Mouse (Mus musculus): ENCODE data around the gene Kyat1. TPM values are rescaled to one million over a fixed set of nuclear protein-coding genes. Genes with fewer than 3 reads are reported as not detected.

Gene Kyat1
- polyA plus RNA-seq, 1 experiment from 2014 or later, result 26.9 TPM

DNA sequence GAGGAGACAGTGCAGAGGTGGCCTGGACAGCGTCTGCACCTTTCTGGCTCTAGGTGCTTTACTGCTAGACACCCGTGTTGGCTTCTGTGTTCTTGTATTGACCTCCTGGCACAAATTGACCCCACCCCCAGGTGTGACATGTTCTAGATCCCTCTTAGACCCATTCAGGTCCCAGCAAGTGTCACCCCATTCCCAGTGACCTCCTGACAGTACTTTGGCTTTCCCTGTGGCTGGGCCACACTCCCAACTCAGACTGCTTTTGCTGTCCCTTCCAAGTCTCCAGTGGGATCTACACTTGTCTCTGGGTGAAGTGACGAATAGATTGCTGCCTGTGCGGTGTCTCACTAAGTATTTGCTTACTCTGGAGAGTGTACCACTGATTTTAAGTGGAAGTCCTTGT, 1.8 kb upstream of the Kyat1 start:
- WGBS, result 73% methylated on average over 4 of the region's 4 CpGs
- Histone ChIP-seq H3K4me1 (ENCODE audit: control insufficient read depth, insufficient read depth, low read length) (peaks cover 16% of the 10 kb centered on the region), H3K9ac (ENCODE audit: low read length) (no peak overlapping the region), H3K27ac (ENCODE audit: low read length) (no peak overlapping the region), H3K27me3 (ENCODE audit: control insufficient read depth, insufficient read depth, low read length) (no peaks in the 10 kb centered on the region), H3K4me2 (ENCODE audit: low read depth, low read length) (no peak overlapping the region), H3K36me3 (ENCODE audit: control insufficient read depth, insufficient read depth) (no peaks in the 10 kb centered on the region), H3K4me3 (ENCODE audit: low read length) (no peak overlapping the region), H3K9me3 (replicated peaks; ENCODE audit: control insufficient read depth, low read length) (no peaks in the 10 kb centered on the region)
- ATAC-seq (replicated peaks; ENCODE audit: extremely low read depth, insufficient read depth, low FRiP score), result no peak

- ATAC-seq (replicated peaks; ENCODE audit: extremely low read depth, insufficient read depth, low FRiP score), result peak; percentile 41
- peak overlapping the region; percentile 90 for H3K4me2 ChIP-seq (ENCODE audit: low read depth, low read length)
- H3K9ac ChIP-seq (ENCODE audit: low read length), result peak overlapping the region; percentile 81
- no peaks in the 10 kb centered on the region for H3K9me3 ChIP-seq (replicated peaks; ENCODE audit: control insufficient read depth, low read length)
- H3K36me3 ChIP-seq (ENCODE audit: control insufficient read depth, insufficient read depth), result no peaks in the 10 kb centered on the region
- H3K4me1 ChIP-seq (ENCODE audit: control insufficient read depth, insufficient read depth, low read length), result peaks cover 23% of the 10 kb centered on the region
- peak overlapping the region; percentile 91 for H3K27ac ChIP-seq (ENCODE audit: low read length)
- no peaks in the 10 kb centered on the region for H3K27me3 ChIP-seq (ENCODE audit: control insufficient read depth, insufficient read depth, low read length)
- WGBS, result under 1% methylated on average over 13 of the region's 13 CpGs
- H3K4me3 ChIP-seq (ENCODE audit: low read length), result peak overlapping the region; percentile 79
Measured at GRCm38 (mm10) chr2:30205255-30205628, 405 bp downstream of the Kyat1 start.

DNA sequence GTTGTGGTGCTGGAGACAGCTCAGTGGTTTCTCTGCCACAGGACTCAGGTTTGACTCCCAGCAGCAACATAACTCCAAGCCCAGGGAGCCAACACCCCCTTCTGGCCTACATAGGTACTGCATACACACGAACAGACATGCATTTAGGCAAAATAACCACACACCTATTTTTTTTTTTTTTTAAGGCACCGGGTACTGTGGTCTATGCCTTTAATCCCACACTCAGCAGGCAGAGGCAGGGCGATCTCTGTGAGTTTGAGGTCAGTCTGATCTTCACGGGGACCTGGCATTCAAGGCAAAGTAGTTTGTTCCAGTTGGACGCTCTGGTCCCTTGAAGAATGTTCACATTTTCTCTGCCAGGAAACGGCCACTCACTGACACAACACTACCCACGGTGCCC, 2.2 kb downstream of the Kyat1 start:
- Histone ChIP-seq H3K9me3 (replicated peaks; ENCODE audit: control insufficient read depth, low read length) (no peaks in the 10 kb centered on the region), H3K9ac (ENCODE audit: low read length) (no peak overlapping the region), H3K4me2 (ENCODE audit: low read depth, low read length) (no peak overlapping the region), H3K27ac (ENCODE audit: low read length) (no peak overlapping the region), H3K27me3 (ENCODE audit: control insufficient read depth, insufficient read depth, low read length) (no peaks in the 10 kb centered on the region), H3K36me3 (ENCODE audit: control insufficient read depth, insufficient read depth) (no peaks in the 10 kb centered on the region), H3K4me3 (ENCODE audit: low read length) (no peak overlapping the region), H3K4me1 (ENCODE audit: control insufficient read depth, insufficient read depth, low read length) (peaks cover 28% of the 10 kb centered on the region)
- WGBS, result 75% methylated on average over 7 of the region's 7 CpGs
- ATAC-seq (replicated peaks; ENCODE audit: extremely low read depth, insufficient read depth, low FRiP score), result no peak

GRCm38 (mm10) chr2:30200388-30200925, 5.2 kb downstream of the Kyat1 start:
- 37% methylated on average over 5 of the region's 5 CpGs for WGBS
- no peak overlapping the region for H3K9ac ChIP-seq (ENCODE audit: low read length)
- H3K4me1 ChIP-seq (ENCODE audit: control insufficient read depth, insufficient read depth, low read length), result peaks cover 24% of the 10 kb centered on the region
- no peak overlapping the region for H3K4me3 ChIP-seq (ENCODE audit: low read length)
- no peaks in the 10 kb centered on the region for H3K9me3 ChIP-seq (replicated peaks; ENCODE audit: control insufficient read depth, low read length)
- no peaks in the 10 kb centered on the region for H3K27me3 ChIP-seq (ENCODE audit: control insufficient read depth, insufficient read depth, low read length)
- H3K36me3 ChIP-seq (ENCODE audit: control insufficient read depth, insufficient read depth), result no peaks in the 10 kb centered on the region
- ATAC-seq (replicated peaks; ENCODE audit: extremely low read depth, insufficient read depth, low FRiP score), result no peak
- 0 out of 2 replicates have a peak overlapping the region, but pooled peaks have one; percentile 20 for H3K27ac ChIP-seq (ENCODE audit: low read length)
- 0 out of 2 replicates have a peak overlapping the region, but pooled peaks have one; percentile 13 for H3K4me2 ChIP-seq (ENCODE audit: low read depth, low read length)

DNA sequence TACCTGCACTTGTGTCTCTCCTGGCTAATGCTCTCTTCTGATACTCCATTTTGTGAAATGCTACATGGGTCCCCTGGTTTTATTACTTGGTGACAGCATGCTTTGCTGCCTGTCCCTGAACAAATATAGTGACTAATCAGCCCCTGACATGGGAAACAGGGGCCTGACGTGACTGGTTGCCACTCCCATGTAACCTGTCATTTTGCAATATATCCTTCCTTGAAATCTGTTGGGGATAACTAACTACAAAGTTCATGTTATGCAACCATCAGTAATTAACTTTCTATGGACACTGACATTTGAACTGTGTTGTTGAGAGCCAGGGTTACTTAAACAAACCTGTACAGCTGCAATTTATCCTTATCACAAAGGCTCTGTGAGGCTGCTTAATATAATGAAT, 5.7 kb downstream of the Kyat1 start:
- H3K27ac ChIP-seq (ENCODE audit: low read length), result 0 out of 2 replicates have a peak overlapping the region, but pooled peaks have one; percentile 20
- H3K4me3 ChIP-seq (ENCODE audit: low read length), result no peak overlapping the region
- 40% methylated on average over 1 of the region's 1 CpGs for WGBS
- H3K4me2 ChIP-seq (ENCODE audit: low read depth, low read length), result no peak overlapping the region
- no peak overlapping the region for H3K9ac ChIP-seq (ENCODE audit: low read length)
- no peaks in the 10 kb centered on the region for H3K36me3 ChIP-seq (ENCODE audit: control insufficient read depth, insufficient read depth)
- H3K9me3 ChIP-seq (replicated peaks; ENCODE audit: control insufficient read depth, low read length), result no peaks in the 10 kb centered on the region
- ATAC-seq (replicated peaks; ENCODE audit: extremely low read depth, insufficient read depth, low FRiP score), result no peak
- H3K27me3 ChIP-seq (ENCODE audit: control insufficient read depth, insufficient read depth, low read length), result no peaks in the 10 kb centered on the region
- peaks cover 23% of the 10 kb centered on the region for H3K4me1 ChIP-seq (ENCODE audit: control insufficient read depth, insufficient read depth, low read length)

DNA sequence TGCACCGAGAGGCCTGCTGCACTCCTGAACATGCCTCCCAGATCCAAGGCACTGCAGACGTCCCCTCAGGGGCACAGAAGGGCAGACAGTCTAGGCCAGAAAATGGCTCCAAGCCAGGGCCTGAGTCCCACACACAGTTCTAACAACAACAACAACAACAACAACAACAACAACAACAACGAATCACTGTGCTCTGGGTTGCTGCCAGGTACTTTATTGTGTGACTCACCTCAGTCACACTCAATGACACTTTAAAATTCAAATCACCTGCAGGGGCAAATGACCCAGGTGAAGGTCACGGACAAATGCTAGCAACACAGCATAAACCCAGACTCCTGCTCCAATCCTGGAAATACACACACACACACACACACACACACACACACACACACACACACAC, 7.6 kb downstream of the Kyat1 start:
- H3K36me3 ChIP-seq (ENCODE audit: control insufficient read depth, insufficient read depth), result no peaks in the 10 kb centered on the region
- no peak for ATAC-seq (replicated peaks; ENCODE audit: extremely low read depth, insufficient read depth, low FRiP score)
- H3K4me3 ChIP-seq (ENCODE audit: low read length), result no peak overlapping the region
- no peaks in the 10 kb centered on the region for H3K27me3 ChIP-seq (ENCODE audit: control insufficient read depth, insufficient read depth, low read length)
- WGBS, result 63% methylated on average over 4 of the region's 4 CpGs
- no peak overlapping the region for H3K4me2 ChIP-seq (ENCODE audit: low read depth, low read length)
- no peaks in the 10 kb centered on the region for H3K9me3 ChIP-seq (replicated peaks; ENCODE audit: control insufficient read depth, low read length)
- H3K4me1 ChIP-seq (ENCODE audit: control insufficient read depth, insufficient read depth, low read length), result peaks cover 15% of the 10 kb centered on the region
- H3K27ac ChIP-seq (ENCODE audit: low read length), result no peak overlapping the region
- H3K9ac ChIP-seq (ENCODE audit: low read length), result peak overlapping the region; percentile 7; the same call in 1 of the 2 replicates

- H3K4me2 ChIP-seq (ENCODE audit: low read depth, low read length), result no peak overlapping the region
- no peak overlapping the region for H3K4me3 ChIP-seq (ENCODE audit: low read length)
- H3K27me3 ChIP-seq (ENCODE audit: control insufficient read depth, insufficient read depth, low read length), result no peaks in the 10 kb centered on the region
- peaks cover 3% of the 10 kb centered on the region; the same call in 1 of the 2 replicates for H3K4me1 ChIP-seq (ENCODE audit: control insufficient read depth, insufficient read depth, low read length)
- no peak overlapping the region for H3K27ac ChIP-seq (ENCODE audit: low read length)
- no peaks in the 10 kb centered on the region for H3K9me3 ChIP-seq (replicated peaks; ENCODE audit: control insufficient read depth, low read length)
- no peak for ATAC-seq (replicated peaks; ENCODE audit: extremely low read depth, insufficient read depth, low FRiP score)
- H3K9ac ChIP-seq (ENCODE audit: low read length), result no peak overlapping the region
- whole genome bisulfite sequencing, result 73% methylated on average over 3 of the region's 3 CpGs
- peaks cover 4% of the 10 kb centered on the region for H3K36me3 ChIP-seq (ENCODE audit: control insufficient read depth, insufficient read depth)
Measured at GRCm38 (mm10) chr2:30194656-30195055, 11.0 kb downstream of the Kyat1 start.

GRCm38 (mm10) chr2:30191790-30192580, 13.7 kb downstream of the Kyat1 start:
- no peak overlapping the region for H3K4me2 ChIP-seq (ENCODE audit: low read depth, low read length)
- no peak overlapping the region for H3K9ac ChIP-seq (ENCODE audit: low read length)
- H3K27me3 ChIP-seq (ENCODE audit: control insufficient read depth, insufficient read depth, low read length), result no peaks in the 10 kb centered on the region
- ATAC-seq (replicated peaks; ENCODE audit: extremely low read depth, insufficient read depth, low FRiP score), result no peak
- H3K27ac ChIP-seq (ENCODE audit: low read length), result no peak overlapping the region
- 82% methylated on average over 12 of the region's 12 CpGs for WGBS
- H3K4me3 ChIP-seq (ENCODE audit: low read length), result no peak overlapping the region
- peaks cover 4% of the 10 kb centered on the region for H3K36me3 ChIP-seq (ENCODE audit: control insufficient read depth, insufficient read depth)
- H3K4me1 ChIP-seq (ENCODE audit: control insufficient read depth, insufficient read depth, low read length), result no peaks in the 10 kb centered on the region
- H3K9me3 ChIP-seq (replicated peaks; ENCODE audit: control insufficient read depth, low read length), result no peaks in the 10 kb centered on the region

- no peak for ATAC-seq (replicated peaks; ENCODE audit: extremely low read depth, insufficient read depth, low FRiP score)
- Histone ChIP-seq H3K4me2 (ENCODE audit: low read depth, low read length) (no peak overlapping the region), H3K9ac (ENCODE audit: low read length) (no peak overlapping the region), H3K4me1 (ENCODE audit: control insufficient read depth, insufficient read depth, low read length) (no peaks in the 10 kb centered on the region), H3K36me3 (ENCODE audit: control insufficient read depth, insufficient read depth) (peaks cover 8% of the 10 kb centered on the region), H3K4me3 (ENCODE audit: low read length) (no peak overlapping the region), H3K27me3 (ENCODE audit: control insufficient read depth, insufficient read depth, low read length) (no peaks in the 10 kb centered on the region), H3K27ac (ENCODE audit: low read length) (no peak overlapping the region), H3K9me3 (replicated peaks; ENCODE audit: control insufficient read depth, low read length) (peaks cover 5% of the 10 kb centered on the region)
- 80% methylated on average over 3 of the region's 3 CpGs for WGBS
Measured at GRCm38 (mm10) chr2:30185681-30186080, 20.0 kb downstream of the Kyat1 start.
